Mouse (Mus musculus) heart, postnatal 4 days (tissue): ENCODE results near the gene Krtap4-2. TPM values are rescaled to one million over a fixed set of nuclear protein-coding genes. Genes with fewer than 3 reads are reported as not detected.
"Not testable (repeated sequence)": the region's sequence is repeated elsewhere in the genome, so short reads cannot be mapped to it uniquely, and the experiment has no call there.

Source experiments
- DNase-seq: peaks from one replicate; pipeline ENCODE4 v3.0.0; 2021
- total RNA-seq, 2 experiments: library from RNA; stranded (reverse); gene quantifications; 2 replicates each; pipeline ENCODE4 v1.2.3; 2021

Krtap4-2 gene
- not detected for total RNA-seq

DNA sequence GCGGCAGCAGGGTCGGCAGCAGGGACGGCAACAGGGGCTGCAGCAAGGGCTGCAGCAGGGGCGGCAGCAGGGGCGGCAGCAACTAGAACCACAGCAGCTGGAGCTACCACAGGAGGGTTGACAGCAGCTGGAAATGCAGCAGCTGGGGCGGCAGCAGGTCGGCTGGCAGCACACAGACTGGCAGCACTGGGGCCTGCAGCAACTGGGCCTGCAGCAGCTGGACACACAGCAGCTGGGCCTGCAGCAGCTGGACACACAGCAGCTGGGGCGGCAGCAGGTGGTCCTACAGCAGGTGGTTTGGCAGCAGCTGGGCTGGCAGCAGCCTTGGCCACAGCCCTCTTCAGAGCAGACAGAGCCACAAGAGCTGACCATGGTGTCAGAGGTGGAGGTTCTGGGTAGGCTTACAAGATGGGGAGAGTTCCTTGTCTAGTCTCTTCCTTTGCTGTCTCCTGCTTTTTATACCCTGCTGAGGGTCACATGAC lies at the start of gene Krtap4-2:
Gene Krtap4-2, minus strand, starts transcription at position 432 of the 482 bp plus-strand sequence.
- DNase-seq: no peak

DNA sequence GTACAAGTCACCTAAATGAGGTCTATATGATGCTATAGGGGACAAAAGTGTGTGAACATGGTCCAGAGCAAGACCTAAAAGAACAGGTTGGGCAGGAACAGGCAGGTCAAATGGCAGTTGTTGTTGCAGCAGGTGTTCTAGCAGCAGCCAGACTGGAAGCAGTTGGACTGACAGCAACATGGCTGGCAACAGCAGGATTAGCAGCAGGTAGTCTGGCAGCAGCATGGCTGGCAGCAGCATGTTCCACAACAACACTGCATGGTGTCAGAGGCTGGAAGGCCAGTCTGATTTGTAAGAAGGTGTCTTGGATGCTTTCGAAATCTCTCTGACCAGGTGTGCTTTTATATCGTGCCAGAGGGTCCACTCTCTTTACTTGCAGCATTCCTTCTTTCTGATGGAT lies 48.6 kb upstream of the Krtap4-2 start:
- no peak for DNase-seq

DNA sequence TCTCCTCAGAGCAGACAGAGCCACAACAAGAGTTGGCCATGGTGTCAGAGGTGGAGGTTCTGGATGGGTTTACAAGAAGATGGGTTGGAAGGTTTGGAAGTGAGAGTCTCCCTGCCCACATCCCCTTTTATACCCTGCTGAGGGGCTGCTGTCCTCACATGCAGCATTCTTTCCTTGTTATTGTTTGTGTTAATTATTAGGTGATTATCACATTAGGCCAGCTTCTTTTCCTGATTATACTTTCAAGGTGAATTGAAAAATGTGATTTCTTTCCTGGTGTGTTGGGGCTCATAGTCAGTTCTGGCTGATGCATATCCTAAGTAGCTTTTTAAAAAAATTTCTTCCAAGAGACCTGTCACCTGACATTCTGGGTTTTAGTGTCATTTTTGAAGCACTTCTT lies 31.0 kb upstream of the Krtap4-2 start, which contains the start of gene Krtap4-6:
Gene Krtap4-6, minus strand, starts transcription at position 101 of the 400 bp plus-strand sequence.
- DNase-seq: no peak

DNA sequence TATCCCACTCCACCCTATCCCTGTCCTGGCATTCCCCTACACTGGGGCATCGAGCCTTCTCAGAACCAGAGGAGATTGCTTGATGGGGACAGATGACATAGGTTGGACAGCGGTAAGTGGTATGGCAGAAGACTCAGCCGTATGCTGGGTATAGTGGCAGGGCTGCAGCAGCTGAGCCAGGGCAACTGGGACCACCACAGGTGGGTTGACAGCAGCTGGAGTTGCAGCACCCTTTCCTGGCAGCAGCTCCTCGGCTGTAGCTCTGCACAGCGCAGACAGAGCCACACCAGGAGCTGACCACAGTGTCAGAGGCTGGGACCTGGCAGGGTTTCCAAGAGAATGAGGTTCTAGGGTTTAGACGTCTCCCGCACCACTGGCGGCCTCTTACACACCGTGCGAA lies 27.9 kb upstream of the Krtap4-2 start:
- no peak for DNase-seq

DNA sequence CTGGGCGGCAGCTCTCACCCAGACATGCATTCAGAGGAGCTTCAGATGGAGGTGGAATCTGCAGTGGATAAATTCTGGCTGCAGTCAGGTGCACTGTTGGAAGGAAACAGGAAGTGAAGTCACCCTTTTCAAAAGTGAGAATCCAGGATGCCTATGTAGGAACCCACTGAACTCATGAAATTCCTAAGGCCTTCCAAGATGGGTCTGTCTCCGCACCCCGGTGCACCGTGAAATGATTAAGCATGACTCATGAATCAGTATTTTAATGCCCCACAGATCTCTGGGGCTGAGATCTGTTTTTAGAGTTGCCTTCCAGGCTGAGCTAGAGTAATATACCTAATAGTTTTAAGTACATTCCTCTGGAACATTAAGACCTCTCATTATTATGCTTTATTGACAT lies 24.4 kb upstream of the Krtap4-2 start:
- no peak for DNase-seq

DNA sequence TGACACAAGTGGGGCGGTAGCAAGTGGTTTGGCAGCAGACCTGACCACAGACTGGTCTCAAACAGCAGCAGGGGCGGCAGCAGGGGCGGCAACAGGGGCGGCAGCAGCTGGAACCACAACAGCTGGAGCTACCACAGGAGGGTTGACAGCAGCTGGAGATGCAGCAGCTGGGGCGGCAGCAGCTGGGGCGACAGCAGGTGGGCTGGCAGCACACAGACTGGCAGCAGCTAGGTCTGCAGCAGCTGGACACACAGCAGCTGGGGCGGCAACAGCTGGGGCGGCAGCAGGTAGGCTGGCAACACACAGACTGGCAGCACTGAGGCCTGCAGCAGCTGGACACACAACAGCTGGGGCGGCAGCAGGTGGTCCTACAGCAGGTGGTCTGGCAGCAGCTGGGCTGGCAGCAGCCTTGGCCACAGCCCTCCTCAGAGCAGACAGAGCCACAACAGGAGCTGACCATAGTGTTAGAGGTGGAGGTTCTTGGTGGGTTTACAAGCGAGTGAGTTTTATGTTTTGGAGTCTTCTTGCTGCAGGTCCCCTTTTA lies 23.7 kb upstream of the Krtap4-2 start, which contains the start of gene Gm11563:
Gene Gm11563, minus strand, starts transcription at position 494 of the 544 bp plus-strand sequence.
- DNase-seq: not testable (repeated sequence)

DNA sequence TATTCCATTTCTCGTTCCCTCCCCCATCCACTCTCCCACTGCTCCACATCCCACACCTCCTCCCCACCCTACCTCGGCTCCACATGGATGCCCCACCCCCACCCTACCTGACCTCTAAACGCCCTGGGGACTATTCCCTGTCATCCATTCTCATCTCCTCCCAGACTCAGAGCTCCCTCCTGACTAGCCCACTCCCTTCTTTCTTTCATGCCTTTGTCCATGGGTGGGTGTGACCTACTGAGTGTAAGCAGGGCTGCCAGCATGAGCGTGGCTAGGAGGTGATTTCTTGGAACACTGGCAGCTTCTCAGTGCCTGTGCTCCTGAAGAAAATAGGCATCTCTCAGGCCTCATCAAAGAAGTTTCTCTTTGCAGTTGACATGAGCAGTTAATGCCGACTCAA lies 22.2 kb upstream of the Krtap4-2 start:
- DNase-seq: no peak

DNA sequence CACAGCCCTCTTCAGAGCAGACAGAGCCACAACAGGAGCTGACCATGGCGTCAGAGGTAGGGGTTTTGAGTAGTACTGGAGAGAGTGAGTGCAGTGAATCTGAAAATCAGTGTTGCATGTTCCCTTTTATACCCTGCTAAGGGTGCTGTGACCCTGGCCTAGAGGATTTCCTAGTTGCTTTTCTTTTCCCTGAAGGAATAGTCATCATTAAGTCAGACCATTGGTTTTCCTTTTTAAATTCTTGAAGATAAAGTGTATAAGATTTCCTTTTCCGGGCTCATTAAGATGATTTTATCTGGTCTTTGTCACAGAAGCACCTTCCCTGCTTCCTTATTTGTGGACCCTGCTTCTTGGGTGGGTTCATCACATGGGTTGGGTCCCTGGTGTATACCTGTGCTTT lies 15.3 kb upstream of the Krtap4-2 start, which contains the start of gene Gm11555:
Gene Gm11555, minus strand, starts transcription at position 101 of the 400 bp plus-strand sequence.
- no peak for DNase-seq

DNA sequence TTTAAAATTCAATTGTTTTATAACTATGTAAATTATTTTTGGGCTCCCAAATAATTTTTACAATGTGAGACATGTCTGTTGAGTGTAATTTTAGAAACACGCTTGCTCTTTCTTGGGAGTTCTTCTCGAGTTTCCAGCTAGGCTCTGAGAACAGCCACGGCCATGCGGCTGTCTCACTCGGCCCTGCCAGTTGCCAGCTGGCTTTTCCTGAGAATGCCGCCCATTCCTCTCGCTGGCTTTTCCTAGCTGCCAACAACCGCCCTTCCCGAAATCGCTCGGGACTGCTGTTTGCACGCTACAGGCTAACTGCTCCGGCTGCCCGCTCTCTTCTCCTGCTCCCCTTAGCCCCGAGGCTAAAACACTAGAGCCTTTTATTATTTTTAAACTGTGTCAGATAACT lies 11.6 kb upstream of the Krtap4-2 start:
- DNase-seq: no peak

DNA sequence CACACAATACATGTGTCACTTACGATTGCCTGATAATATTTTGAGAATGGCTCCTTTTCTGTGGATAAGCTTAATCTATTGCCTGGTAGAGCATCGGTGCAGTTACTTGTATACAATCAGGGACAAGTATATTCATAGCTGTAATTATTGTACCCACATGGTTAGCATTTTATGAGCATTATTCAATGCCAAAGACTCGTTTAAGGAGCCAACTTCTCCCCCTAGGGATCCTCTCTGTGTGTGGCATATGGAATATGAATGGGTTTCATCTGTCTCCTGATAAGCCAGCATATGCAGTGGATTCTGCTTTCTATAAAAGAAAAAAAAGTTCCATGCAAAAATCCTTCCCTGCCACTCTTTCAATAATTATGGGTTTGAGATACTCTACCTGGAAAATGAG lies 9.5 kb upstream of the Krtap4-2 start:
- DNase-seq: no peak

DNA sequence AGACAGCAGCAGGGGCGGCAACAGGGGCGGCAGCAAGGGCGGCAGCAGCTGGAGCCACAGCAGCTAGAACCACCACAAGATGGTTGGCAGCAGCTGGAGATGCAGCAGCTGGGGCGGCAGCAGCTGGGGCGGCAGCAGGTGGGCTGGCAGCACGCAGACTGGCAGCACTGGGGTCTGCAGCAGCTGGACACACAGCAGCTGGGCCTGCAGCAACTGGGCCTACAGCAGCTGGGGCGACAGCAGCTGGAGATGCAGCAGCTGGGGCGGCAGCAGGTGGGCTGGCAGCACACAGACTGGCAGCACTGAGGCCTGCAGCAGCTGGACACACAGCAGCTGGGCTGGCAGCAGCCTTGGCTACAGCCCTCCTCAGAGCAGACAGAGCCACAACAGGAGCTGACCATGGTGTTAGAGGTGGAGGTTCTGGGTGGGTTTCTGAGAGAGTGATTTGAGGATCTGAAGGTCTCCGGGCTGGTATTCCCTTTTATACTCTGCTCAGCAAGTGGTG lies 8.8 kb upstream of the Krtap4-2 start, which contains the start of gene Krtap4-7:
Gene Krtap4-7, minus strand, starts transcription at position 455 of the 505 bp plus-strand sequence.
- not testable (repeated sequence) for DNase-seq

DNA sequence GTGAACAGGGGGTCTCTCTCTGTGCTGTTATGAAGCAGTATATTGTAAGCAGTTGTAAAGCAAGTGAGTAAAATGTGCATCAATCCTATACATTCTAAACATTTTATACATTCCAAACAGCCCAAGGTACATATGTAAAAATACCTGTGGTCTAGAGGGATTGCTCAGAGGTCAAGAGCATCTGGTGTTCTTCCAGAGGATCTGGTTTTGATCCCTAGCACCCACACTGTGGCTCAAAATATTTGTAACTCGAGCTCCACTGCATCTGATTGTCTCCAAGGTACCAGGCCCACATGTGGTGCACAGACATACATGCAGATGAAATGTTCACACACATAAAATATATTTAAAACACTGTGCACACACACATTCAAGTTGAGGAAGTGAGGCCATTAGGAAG lies 6.0 kb upstream of the Krtap4-2 start:
- no peak for DNase-seq

DNA sequence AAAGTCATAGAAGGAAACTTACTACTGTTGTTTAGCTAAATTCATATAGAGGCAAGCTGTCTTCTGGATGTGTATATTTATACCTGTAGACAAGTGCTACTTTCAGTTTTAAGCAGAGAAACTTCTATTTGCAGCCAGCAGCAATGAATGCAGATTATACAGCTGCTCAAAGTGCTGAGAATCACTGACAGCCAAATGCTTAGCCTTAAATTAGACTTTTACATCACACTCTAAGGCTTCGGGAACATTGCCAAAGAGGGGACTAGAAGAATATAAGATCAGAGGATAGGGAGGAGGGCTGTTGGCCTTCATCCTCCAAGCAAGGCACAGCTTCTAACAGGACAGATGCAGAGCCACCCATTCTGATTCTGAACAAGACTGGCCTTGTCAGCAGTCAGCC lies 2.2 kb upstream of the Krtap4-2 start:
- no peak for DNase-seq

DNA sequence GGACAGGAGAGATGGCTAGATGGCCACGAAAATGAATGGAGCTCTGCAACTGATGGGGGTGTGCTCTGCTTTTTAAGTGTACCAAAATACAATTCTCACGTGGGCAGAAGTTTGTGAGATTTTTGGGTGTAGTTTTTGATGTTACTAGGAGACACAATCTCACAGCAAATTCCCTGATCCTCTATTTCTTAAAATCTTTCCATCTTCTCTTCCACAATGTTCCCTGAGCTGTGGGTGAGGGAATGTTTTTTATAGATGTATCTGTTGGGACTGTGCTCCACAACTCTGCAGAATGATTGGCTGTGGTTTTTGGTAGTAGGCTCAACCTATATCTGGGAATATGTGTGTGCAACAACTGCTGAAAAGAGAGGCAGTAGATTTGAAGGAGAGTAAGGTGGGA lies 1.6 kb downstream of the Krtap4-2 start:
- DNase-seq: no peak

DNA sequence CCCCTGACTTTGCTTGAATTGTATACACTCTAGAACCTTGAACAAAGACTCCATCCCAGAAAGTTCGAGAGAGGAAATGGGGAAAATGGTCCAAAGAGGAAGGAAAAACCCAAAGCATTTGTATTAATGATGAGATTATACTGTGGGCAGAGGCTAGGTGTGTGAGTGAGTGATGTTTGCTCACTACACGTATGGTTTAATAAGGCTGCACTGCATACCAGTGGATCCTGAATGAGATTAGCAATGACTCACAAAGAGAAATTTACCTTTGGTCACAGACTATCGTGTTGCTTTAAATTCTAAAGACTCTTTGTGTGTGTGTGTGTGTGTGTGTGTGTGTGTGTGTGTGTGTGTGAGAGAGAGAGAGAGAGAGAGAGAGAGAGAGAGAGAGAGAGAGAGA lies 4.0 kb downstream of the Krtap4-2 start:
- no peak for DNase-seq

DNA sequence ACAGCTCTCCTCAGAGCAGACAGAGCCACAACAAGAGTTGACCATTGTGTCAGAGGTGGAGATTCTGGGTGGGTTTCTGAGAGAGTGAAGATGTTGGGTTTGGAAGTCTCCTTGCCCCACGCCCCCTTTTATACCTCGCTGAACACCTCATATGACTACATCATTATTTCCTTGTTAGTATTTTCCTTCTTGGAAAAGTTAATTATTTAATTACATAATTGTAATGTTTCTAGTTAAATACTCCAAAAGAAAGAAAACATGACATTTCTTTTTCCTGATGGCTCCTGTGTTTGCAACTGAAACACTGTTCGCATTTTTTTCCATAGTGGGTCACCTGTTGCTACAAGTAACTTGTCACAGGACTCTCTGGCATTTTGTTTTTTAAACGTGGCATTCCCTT lies 6.7 kb downstream of the Krtap4-2 start, which contains the start of gene Krtap4-1:
Gene Krtap4-1, minus strand, starts transcription at position 101 of the 400 bp plus-strand sequence.
- DNase-seq: no peak

DNA sequence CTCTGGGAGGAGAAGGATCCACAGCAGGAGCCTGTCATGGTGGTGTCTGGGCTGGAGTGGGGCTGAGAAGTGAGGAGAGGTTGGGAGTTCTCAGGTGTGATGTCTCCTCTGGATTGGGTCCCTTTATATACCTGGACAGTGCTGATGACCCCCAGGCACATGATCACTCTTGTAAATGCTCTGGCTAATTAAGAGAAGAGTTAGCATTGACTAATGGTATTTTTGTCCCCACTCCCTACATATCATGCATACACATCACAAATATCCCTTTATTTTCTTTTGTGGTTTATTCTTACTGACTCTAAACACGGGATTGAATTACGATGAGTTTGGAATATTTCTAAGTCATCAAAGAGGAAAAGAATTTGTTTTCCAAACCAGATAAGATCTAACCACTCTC lies 14.5 kb downstream of the Krtap4-2 start, which contains the start of gene Gm11562:
Gene Gm11562, minus strand, starts transcription at position 101 of the 400 bp plus-strand sequence.
- no peak for DNase-seq

DNA sequence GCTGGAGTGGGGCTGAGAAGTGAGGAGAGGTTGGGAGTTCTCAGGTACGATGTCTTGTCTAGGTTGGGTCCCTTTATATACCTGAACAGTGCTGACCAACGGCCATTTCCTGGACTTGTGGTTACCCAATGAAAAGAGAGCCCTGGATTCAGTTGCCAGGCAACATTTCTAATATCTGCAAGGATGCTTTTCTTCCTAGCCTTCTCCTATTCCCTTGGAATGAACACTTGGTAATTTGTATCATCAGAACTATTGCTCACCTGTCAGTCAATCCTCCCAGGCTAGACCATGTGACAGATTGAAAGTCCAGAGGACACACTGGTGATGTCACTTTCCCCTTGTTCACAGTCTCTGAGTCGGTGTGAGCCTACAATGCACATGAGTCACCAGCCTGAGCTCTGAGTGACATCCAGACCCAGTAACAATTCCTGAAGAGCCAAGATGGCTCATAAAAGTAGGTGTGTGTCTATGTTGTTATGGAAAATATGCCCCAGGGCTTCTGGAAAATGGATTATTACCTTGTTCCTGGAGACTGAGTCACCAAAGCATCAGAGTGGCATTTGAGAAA lies 20.0 kb downstream of the Krtap4-2 start, which contains the start of gene Krtap2-4:
Gene Krtap2-4, minus strand, starts transcription at position 51 of the 568 bp plus-strand sequence.
- no peak for DNase-seq

DNA sequence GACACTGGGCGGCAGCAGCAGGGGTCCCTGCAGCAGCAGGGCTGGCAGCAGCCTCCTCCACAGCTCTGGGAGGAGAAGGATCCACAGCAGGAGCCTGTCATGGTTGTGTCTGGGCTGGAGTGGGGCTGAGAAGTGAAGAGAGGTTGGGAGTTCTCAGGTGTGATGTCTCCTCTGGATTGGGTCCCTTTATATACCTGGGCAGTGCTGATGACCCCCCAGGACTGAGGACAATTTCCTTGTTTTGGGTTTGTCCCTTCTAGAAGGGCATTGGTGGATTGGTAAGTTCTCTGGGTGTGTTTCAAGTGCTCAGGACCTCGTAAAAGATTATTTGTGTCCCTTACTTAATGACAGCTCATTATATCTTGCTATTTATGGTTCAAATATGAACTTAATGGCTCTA lies 24.8 kb downstream of the Krtap4-2 start, which contains the start of gene Gm11937:
Gene Gm11937, minus strand, starts transcription at position 101 of the 400 bp plus-strand sequence.
- DNase-seq: not testable (repeated sequence)

DNA sequence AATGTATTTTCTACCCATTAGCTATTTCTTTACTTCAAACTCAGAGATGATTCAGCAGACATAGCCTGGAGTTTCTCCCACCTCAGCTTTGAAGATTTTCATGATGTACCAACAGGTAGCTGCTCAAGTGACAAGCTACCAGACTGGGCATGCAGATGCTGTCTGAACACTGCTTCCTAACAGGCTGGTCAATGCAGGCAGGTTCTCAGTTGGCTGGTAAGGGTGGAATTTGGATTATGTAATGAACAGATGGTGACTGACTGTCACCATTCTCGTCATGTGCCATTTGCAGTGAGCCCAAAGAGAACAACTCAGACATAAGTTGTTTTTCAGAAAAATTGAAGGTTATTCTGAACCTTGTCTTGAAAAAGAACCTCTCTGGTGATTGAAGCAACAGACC lies 25.8 kb downstream of the Krtap4-2 start:
- no peak for DNase-seq

DNA sequence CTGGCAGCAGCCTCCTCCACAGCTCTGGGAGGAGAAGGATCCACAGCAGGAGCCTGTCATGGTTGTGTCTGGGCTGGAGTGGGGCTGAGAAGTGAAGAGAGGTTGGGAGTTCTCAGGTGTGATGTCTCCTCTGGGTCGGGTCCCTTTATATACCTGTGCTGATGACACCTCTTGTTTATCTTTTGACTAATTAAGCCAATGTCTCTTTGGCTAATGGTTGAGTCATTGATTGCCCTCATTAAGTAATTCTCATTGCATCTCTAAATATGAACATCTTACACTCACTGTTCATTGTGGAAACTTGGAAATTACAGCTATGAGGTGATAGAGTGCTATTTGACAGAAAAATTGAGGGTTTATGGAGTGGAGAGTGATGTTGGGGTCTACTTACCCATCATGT lies 31.7 kb downstream of the Krtap4-2 start, which contains the start of gene Gm11938:
Gene Gm11938, minus strand, starts transcription at position 101 of the 400 bp plus-strand sequence.
- DNase-seq: not testable (repeated sequence)

DNA sequence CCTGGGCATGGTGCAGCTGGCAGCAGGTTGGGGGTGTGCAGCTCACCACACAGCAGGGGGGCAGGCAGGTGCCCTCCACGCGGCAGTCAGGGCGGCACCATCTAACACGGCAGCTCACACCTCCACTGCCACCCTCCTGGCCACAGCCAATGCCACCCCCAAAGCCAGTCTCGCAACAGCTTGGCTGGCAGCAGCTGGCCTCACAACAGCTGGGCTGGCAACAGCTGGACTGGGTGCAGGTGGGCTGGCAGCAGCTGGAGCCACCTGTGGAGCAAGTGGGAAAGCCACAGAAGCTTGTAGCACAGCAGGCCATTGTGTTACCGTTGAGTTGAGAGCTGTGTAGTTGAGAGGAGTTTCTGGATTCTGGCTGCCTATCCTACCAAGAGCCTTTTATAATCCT lies 37.1 kb downstream of the Krtap4-2 start, which contains the start of gene Krtap9-3:
Gene Krtap9-3, minus strand, starts transcription at position 364 of the 400 bp plus-strand sequence.
- not testable (repeated sequence) for DNase-seq

DNA sequence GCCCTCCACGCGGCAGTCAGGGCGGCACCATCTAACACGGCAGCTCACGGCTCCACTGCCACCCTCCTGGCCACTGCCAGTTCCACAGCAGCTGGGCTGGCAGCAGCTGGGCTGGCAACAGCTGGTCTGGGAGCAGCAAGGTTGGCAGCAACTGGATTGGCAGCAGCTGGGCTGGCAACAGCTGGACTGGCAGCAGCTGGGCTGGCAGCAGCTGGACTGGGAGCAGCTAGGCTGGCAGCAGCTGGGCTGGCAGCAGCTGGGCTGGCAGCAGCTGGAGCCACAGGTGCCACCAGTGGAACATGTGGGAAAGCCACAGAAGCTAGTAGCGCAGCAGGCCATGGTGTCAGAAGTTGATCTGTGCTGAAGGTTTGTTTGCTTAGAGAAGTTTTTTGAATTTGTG lies 43.9 kb downstream of the Krtap4-2 start, which contains the start of gene Krtap1-3:
Gene Krtap1-3, minus strand, starts transcription at position 359 of the 400 bp plus-strand sequence.
- DNase-seq: no peak
